Mouse (Mus musculus): ENCODE results near the gene Flywch1.

Flywch1 gene

DNA sequence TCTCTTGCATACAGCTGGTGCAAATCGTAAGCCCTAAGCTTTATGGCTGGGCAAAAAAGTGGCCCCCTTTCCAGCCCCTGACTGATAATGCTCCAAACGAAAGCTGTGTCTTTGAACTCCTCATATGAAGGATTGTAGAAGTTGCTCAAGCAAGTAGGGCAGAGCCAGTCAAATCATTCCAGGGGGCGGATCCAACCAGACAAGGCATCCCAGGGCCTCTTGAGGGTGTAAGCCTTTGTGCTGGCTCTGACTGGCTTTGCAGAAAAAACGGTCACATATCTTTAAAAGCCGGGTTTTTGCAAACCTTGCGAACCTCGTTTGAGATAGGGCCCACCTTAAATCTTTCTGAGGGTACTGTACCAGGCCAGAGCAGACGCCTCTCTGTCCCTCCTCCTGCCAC, 27.3 kb downstream of the Flywch1 start:
- no peak for DNase-seq (ENCODE audit: low spot score in 2 of 2)

GRCm38 (mm10) chr17:23742941-23743340, 28.5 kb downstream of the Flywch1 start:
- no peak for DNase-seq (ENCODE audit: low spot score in 2 of 2)

DNA sequence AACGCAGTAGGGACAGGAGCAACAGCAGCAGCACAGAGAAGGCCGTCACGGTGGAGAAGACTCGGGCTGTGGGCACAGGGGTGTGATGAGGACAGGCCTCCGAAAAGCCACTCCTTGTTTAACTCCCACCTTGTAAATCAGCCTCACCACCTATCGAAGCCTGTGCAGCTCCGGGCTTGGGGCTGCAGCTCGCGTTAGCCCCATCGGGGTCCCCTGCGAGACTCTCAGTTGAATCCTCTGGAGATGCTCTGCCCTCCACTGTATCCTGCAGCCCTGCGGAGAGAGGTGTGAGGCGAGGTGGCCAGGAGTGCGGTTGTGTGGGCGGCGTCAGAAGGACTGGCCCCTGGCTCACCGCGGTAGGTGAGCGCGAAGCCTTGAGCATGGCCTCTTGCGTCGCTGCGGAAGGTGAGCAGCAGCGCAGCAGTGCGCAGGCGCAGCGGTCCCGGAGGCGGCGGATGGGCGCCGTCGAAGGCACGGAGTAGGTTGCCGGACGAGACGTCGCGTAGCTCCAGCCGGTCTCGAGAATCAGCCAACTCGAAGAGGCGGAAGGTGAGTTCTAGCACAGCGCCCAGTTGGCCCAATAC, 29.1 kb downstream of the Flywch1 start:
- no peak for DNase-seq (ENCODE audit: low spot score in 2 of 2)

DNA sequence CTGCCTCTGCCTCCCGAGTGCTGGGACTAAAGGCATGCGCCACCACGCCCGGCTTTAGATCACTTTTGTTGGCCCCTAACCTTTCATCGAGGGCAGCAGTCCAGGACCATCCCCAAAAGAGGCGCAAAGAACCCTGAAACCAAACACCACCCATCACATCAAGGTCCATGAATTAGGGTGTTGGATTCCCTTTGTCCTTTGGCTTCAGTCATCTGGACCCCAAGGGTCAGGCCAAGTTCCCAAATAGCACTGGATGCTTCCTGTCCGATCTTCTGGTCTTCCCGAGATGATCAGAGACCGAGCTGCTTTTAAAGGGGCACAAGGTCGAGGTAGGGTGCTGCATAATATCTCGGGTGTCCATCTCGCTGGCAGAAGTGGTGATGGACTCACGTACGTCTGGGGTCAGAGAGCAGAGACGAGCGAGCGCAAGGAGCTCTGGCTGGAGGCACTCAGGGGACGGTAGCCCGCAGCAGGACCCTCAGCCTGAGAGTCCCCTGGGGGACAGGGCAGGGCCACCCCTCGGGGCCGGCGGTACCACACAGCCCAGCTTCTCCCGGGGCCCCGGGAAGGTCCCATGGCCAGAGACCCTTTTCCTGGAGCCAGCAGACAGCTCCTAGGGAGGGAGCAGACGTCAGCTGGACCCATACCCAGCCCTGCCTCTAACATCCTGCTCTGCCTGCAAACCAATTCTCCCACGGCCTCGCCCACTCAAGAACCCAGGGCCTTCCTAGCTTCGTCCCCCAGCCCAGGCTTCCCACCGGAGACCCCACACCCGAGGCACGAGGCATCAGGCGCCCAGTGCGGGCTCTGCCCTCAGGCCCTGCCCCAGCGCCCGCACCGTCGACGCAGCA, 29.8 kb downstream of the Flywch1 start:
- no peak for DNase-seq (ENCODE audit: low spot score in 2 of 2)

GRCm38 (mm10) chr17:23740598-23741021, 30.8 kb downstream of the Flywch1 start, which contains the start of gene Paqr4:
Gene Paqr4, minus strand, starts transcription at chr17:23740867.
- no peak for DNase-seq (ENCODE audit: low spot score in 2 of 2)

GRCm38 (mm10) chr17:23740136-23740584, 31.2 kb downstream of the Flywch1 start:
- peak; percentile 92 to 95 for DNase-seq (ENCODE audit: low spot score in 2 of 2)

GRCm38 (mm10) chr17:23739202-23740135, 31.9 kb downstream of the Flywch1 start:
- DNase-seq (ENCODE audit: low spot score in 2 of 2) = peak; percentile 49 to 55

DNA sequence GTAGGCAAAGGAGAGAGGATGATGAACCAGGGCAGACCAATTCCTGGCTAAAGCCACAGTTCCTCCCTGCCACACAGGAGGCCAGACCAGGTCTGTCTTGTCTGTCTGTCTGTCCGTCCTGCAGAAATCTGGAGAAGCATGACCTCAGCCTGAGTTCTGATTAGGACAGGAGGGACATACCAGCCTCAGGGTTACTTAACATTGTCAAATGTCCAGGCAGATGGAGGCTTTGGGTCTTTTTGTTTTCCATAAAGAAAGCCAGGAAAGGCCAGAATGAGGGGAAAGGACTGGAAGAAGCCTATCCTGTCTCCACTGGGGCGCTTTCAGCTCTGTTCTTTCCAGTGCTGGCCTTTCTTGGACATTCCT, 32.6 kb downstream of the Flywch1 start:
- DNase-seq (ENCODE audit: low spot score in 2 of 2) = no peak

GRCm38 (mm10) chr17:23737493-23738445, 33.6 kb downstream of the Flywch1 start:
- DNase-seq (ENCODE audit: low spot score in 2 of 2) = no peak

DNA sequence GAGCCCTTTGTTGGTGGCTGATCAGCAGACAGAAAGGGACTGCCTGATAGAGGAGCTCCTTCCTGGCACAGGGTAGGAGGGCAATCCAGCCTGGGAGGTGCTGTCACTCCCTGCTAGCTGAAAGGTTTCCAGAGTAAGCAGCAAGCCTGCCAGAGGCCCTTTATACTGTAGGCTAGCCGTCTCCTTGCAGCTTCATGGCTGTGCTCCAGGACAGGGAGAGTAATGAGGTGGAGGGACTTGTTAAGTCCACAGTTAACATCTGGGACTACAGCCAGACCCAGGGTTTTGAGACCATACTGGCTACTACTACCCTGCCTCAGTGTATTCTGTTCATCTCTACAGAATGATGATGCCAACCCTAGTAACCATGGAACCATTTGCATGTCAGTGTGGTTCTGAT, 37.1 kb downstream of the Flywch1 start:
- DNase-seq (ENCODE audit: low spot score in 2 of 2) = no peak

DNA sequence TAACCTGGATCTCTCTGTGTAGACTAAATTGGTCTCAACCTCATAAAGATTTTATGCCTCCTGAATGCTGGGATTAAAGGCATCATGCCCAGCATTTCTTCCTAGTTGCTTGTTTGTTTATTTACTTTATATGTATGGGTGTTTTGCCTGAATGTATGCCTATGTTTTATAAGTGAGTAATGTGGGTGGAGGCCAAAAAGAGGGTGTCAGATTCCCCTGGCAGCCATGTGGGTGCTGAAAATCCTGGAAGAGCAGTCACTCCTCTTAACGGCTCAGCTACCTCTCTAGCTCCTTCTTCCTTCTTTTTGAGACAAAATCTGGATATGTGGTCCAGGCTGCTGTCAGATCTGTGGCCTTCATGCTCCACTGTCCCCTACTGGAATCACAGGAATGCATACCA, 41.0 kb downstream of the Flywch1 start:
- DNase-seq (ENCODE audit: low spot score in 2 of 2) = no peak

- peak in 1 of 2 experiments; percentile 56 for DNase-seq (ENCODE audit: low spot score in 2 of 2)
Observed at GRCm38 (mm10) chr17:23726758-23727142, 44.7 kb downstream of the Flywch1 start.

GRCm38 (mm10) chr17:23725999-23726757, 45.2 kb downstream of the Flywch1 start, which contains the start of gene Pkmyt1:
Gene Pkmyt1, plus strand, starts transcription at chr17:23726336.
- peak; percentile 91 to 95 for DNase-seq (ENCODE audit: low spot score in 2 of 2)

GRCm38 (mm10) chr17:23725477-23725876, 45.9 kb downstream of the Flywch1 start:
- DNase-seq (ENCODE audit: low spot score in 2 of 2) = no peak

GRCm38 (mm10) chr17:23722376-23723125, 48.9 kb downstream of the Flywch1 start, which contains the start of gene 1520401A03Rik:
Gene 1520401A03Rik, minus strand, starts transcription at chr17:23722783.
- no peak for DNase-seq (ENCODE audit: low spot score in 2 of 2)

DNA sequence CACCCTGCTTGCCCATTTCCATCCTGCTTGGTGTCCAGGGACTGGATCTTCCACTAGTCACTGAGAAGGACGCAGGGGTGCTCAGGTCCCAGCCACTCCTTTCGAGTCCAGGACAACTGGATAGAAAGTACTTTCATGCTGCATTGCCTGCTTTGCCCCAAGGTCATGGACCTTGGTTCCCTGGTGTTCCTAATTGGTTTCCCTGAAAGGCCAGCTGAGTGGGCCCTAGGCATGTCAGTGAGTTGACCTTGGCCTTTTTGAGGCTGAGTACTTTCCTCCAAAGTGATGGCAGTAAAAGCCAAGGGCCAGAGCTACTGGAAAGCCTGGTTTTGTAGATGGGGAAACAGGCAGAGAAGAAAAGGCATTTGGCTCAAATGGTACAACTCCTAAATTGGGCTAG, 49.5 kb downstream of the Flywch1 start:
- DNase-seq (ENCODE audit: low spot score in 2 of 2) = no peak

DNA sequence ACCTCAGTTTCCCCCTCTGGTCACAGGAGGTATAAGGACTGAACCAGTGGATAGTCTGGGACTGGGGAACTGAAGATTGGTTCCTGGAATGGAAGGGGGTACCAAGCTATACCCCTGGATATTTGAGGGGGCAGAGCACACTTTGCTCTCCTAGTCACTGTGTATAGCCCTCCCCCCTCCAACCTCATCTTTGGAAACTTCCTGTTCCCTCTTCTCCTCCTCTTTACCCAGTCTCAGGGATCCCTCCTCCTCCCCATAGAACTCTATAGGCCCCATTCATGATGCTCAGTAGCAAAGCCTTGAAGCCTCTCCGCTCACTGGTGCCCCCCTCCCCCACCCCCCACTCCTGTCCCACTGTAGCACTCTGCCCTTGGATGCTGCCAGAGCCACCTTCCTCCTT, 51.9 kb downstream of the Flywch1 start:
- DNase-seq (ENCODE audit: low spot score in 2 of 2) = no peak

- DNase-seq (ENCODE audit: low spot score in 2 of 2) = no peak
Observed at GRCm38 (mm10) chr17:23717003-23717402, 54.4 kb downstream of the Flywch1 start.

DNA sequence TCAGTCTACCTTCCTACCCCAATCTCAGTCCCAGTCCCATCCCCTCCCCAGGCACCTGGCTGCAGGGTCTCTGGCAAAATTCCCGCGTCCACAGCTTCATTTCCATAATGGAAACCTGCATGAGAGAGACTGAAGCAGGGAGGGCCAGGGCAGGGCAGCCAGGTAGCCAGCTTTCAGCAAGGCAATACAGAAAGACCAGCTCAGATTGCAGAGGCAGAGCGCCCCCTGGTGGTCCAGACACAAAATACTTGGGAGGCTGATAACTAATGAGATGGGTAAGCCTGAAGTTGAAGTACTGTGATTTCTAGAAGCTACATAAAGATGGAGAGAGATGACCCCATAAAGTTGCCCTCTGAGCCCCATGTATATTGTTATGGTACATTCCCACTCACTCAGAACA, 65.2 kb downstream of the Flywch1 start:
- DNase-seq (ENCODE audit: low spot score in 2 of 2) = peak; percentile 69 to 81

Data from frontal cortex, postnatal 36 days (tissue).